Mouse (Mus musculus): Measurements from ENCODE around the gene S1pr4.

DNA sequence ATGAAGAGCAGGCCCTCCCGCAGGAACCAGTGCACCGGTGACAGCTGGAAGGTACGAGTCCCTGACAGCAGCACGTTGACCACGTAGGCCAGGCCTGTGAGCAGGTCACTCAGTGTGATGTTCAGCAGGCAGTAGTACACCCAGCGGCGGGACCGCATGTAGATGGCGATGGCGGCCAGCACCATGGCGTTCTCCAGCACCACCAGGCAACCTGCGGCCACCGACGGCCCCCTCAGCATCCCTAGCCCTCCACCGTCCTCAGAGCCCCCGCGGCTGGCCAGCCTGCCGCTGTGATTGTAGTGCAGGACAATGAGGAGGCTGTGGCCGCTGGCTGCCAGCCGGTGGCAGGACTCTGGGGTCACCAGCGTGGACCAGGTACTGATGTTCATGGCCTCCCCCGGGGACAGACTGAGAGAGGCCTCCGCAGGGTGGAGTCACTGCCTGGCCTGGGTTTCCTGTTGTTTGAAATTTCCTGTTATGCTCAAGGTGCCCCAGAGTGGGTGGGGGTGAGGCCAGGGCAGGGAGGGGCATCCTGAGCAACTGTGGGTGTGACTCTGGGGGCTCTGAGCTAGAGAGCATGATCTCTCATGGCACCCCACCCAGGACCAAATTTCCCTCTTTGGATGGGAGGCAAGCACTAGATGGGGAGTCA is 556 bp downstream of the S1pr4 start:
- no peak for TF ChIP-seq CTCF (IDR thresholded peaks at IDR 0.05; ENCODE audit: low read depth)
- no peak for TF ChIP-seq EP300 (optimal IDR thresholded peaks at IDR 0.05)
